Mouse (Mus musculus) midbrain, postnatal 0 days (tissue): ENCODE measurements around the gene Abcb6. TPM values are rescaled to one million over a fixed set of nuclear protein-coding genes. Genes with fewer than 3 reads are reported as not detected.

ENCODE experiments used
- ATAC-seq: fragments of 200-750 bp; cut with Nextera tagmentation; 2 replicates; pipeline ENCODE4 v1.8.0; 2017; ENCODE audit warnings: moderate number of reproducible peaks, mild to moderate bottlenecking, moderate TSS enrichment, moderate library complexity; ENCODE audit not compliant: low FRiP score
- DNase-seq: peaks from one replicate; pipeline ENCODE4 v3.0.0-alpha.2; 2015; ENCODE audit warnings: low spot score
- H3K27ac ChIP-seq: fragments of 300-500 bp; sonication (generic); 2 replicates; pipeline ENCODE4 v1.5.1; 2014; ENCODE audit warnings: low read depth, mild to moderate bottlenecking, low read length, mixed read lengths
- H3K27me3 ChIP-seq: fragments of 300-500 bp; sonication (generic); 2 replicates; pipeline ENCODE4 v1.6.1; 2014; ENCODE audit warnings: low read length, control low read depth, mixed read lengths; ENCODE audit not compliant: insufficient read depth
- H3K36me3 ChIP-seq: fragments of 300-500 bp; sonication (generic); 2 replicates; pipeline ENCODE4 v1.6.1; 2014; ENCODE audit warnings: low read length, control low read depth, mixed read lengths; ENCODE audit not compliant: insufficient read depth
- H3K4me1 ChIP-seq: fragments of 300-500 bp; sonication (generic); 2 replicates; pipeline ENCODE4 v1.6.1; 2014; ENCODE audit warnings: mild to moderate bottlenecking, control low read depth, antibody characterized with exemption, low read length, mixed read lengths; ENCODE audit not compliant: insufficient read depth
- H3K4me2 ChIP-seq: fragments of 300-500 bp; sonication (generic); 2 replicates; pipeline ENCODE4 v1.6.1; 2014; ENCODE audit warnings: low read depth, mild to moderate bottlenecking, low read length, mixed read lengths; ENCODE audit not compliant: poor library complexity, severe bottlenecking
- H3K4me3 ChIP-seq: fragments of 300-500 bp; sonication (generic); 2 replicates; pipeline ENCODE4 v1.5.1; 2014; ENCODE audit warnings: low read depth, mild to moderate bottlenecking, low read length, moderate library complexity
- H3K9ac ChIP-seq: fragments of 300-500 bp; sonication (generic); replicated peaks from 2 replicates; pipeline ENCODE4 v1.6.1; 2014; ENCODE audit warnings: mild to moderate bottlenecking, low read length, moderate library complexity, mixed read lengths; ENCODE audit not compliant: poor library complexity, severe bottlenecking
- H3K9me3 ChIP-seq: fragments of 300-500 bp; sonication (generic); 2 replicates; pipeline ENCODE4 v1.6.1; 2016; ENCODE audit warnings: low read length, control low read depth
- CTCF ChIP-seq: IDR thresholded peaks from 2 replicates; pipeline ENCODE4 v1.5.1; 2016; ENCODE audit warnings: antibody characterized with exemption, mild to moderate bottlenecking
- WGBS: fragments of 180-500 bp; shearing (Covaris S2); extraction: QIAGEN DNeasy Blood & Tissue Kit; methylation state at CpG from one replicate; pipeline ENCODE4 v1.1.7; 2014; 5-methylcytosine and 5-hydroxymethylcytosine counted together
- polyA plus RNA-seq: library from polyadenylated mRNA; unstranded; fragments of >200 nt; fragmentation: Nextera tagmentation; extraction: Ambion mirVana; gene quantifications from 2 replicates; pipeline ENCODE4 v1.2.1, GENCODE M21; 2015
- total RNA-seq: library from RNA; depleted of rRNA; stranded (reverse); fragments of >200 nt; gene quantifications from 2 replicates; pipeline ENCODE4 v1.2.3, GENCODE M21; 2014

Abcb6 gene
- total and polyA plus RNA-seq, 2 experiments from 2014 or later, result 44.6 to 49.1 TPM

DNA sequence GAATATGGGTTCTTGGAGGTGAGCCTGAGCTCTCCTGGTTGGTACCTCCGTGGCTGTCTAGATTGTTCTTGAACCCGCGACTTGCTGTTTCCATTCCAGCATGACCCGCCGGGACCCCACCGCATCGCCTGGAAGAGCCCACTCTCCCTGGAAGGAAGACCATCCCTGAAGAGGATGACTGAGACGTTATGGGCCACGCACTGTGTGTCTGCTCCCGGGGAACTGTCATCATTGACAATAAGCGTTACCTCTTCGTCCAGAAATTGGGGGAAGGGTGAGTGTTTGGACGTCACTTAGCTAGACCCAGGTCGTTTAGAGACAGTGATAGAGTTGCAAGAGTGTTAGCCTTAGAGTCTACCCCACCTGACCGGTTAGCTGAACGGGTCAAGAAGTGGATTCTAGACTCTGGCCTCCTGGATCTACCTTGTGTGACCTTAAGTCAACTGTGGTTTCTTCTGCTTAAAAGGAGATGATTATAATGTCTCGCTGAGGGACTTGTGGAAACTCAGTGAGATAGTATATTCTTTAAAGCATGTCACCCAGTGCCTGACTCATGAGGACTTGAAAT lies 31.0 kb upstream of the Abcb6 start:
- Histone ChIP-seq H3K4me3 (peak overlapping the region; percentile 77), H3K27ac (peak overlapping the region; percentile 70), H3K9me3 (no peaks in the 10 kb centered on the region), H3K4me1 (peaks cover 19% of the 10 kb centered on the region), H3K36me3 (peaks cover 26% of the 10 kb centered on the region), H3K27me3 (no peaks in the 10 kb centered on the region), H3K4me2 (peak overlapping the region; percentile 90), H3K9ac (peak overlapping the region; percentile 80)
- TF ChIP-seq CTCF, result no peak
- ATAC-seq (0 out of 2 replicates have a peak, but pooled peaks have one; percentile 7), DNase-seq (no peak)
- WGBS, result 14% methylated on average over 17 of the region's 17 CpGs

GRCm38 (mm10) chr1:75210136-75211087 lies 30.2 kb upstream of the Abcb6 start, which contains the start of the genes Glb1l and Stk16:
Glb1l (minus strand) TSS chr1:75210813.
Stk16 (plus strand) TSS chr1:75210838.
- DNase-seq, result peak; percentile 98
- no peak for TF ChIP-seq CTCF
- 5% methylated on average over 42 of the region's 42 CpGs for WGBS

DNA sequence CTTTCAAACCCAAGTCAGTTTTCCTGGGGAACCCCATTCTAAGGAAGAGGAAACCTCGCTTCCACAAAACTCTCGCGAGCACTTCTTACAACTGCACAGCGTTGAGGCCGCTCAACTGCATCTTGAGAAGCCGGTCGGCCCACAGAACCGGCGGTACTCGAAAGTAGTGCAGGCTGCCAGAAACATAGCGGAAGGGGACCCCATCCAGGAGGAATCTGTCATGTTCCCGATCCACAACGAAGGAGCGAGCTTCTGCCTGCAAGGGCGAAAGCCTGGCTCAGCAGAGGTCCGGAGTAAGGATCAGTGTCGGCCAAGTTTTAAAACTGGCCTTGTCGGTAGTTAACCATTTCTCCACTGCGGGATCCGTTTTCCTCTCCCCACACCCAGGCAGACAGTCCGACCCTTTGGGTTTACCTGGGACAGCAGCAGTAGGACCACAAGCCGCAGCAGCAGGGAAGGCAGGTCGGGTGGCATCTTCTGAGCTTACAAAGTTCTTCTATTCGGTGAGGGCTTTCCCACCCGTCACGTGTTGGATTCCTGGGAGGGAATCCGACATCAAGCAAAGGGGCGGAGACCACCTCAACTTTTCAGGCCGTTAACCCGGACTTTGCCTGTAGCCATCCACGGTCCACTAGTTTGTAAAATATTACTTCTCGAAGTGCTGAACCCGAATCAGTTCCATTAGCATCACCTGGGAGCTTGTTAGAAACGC lies 28.9 kb upstream of the Abcb6 start:
- H3K4me1 ChIP-seq, result peaks cover 19% of the 10 kb centered on the region
- H3K27me3 ChIP-seq, result no peaks in the 10 kb centered on the region
- peak overlapping the region; percentile 48 for H3K9ac ChIP-seq
- H3K4me3 ChIP-seq, result peak overlapping the region; percentile 22
- peaks cover 16% of the 10 kb centered on the region for H3K36me3 ChIP-seq
- peak overlapping the region; percentile 47 for H3K4me2 ChIP-seq
- H3K27ac ChIP-seq, result no peak overlapping the region
- TF ChIP-seq CTCF, result no peak
- H3K9me3 ChIP-seq, result no peaks in the 10 kb centered on the region
- peak; percentile 28 for DNase-seq
- WGBS, result 12% methylated on average over 34 of the region's 34 CpGs
- ATAC-seq, result no peak

More at GRCm38 (mm10) chr1:75210136-75211087, 30.2 kb upstream of the Abcb6 start, which contains the start of the genes Glb1l and Stk16:
- Histone ChIP-seq H3K9ac (peak within 1 kb of the TSS; percentile 80), H3K4me3 (peak within 1 kb of the TSS; percentile 77), H3K27me3 (no peaks in the 10 kb centered on the region), H3K4me2 (peak within 1 kb of the TSS; percentile 90), H3K36me3 (peaks cover 26% of the 10 kb centered on the region), H3K27ac (peak within 1 kb of the TSS; percentile 70), H3K4me1 (peaks cover 19% of the 10 kb centered on the region), H3K9me3 (no peaks in the 10 kb centered on the region)
- peak; percentile 91 for ATAC-seq

DNA sequence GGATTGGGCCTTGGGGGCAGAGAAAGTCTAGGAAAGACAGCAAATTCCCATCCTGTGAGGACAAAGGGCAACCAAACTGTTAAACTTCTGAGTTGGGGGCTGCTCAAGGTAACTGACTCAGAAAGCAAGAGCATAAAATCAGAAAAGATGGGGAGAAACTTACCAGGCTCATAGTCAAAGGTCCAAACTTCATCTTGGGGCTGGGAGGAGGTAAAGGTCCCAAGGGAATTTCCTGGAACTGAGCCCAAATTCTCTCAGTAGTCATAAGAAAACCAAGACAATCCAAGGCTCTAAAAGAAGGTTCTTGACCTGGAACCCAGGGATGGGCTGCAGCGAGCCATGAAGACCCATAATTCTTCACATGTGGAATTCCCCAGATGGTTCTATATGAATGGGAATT lies 21.0 kb upstream of the Abcb6 start:
- 94% methylated on average over 1 of the region's 1 CpGs for WGBS
- Histone ChIP-seq H3K9ac (no peak overlapping the region), H3K9me3 (no peaks in the 10 kb centered on the region), H3K4me2 (no peak overlapping the region), H3K27ac (no peak overlapping the region), H3K4me3 (no peak overlapping the region), H3K36me3 (peaks cover 37% of the 10 kb centered on the region), H3K4me1 (no peaks in the 10 kb centered on the region), H3K27me3 (no peaks in the 10 kb centered on the region)
- TF ChIP-seq CTCF, result no peak
- DNase-seq (no peak), ATAC-seq (no peak)

GRCm38 (mm10) chr1:75192452-75192851 lies 12.3 kb upstream of the Abcb6 start:
- Histone ChIP-seq H3K4me3 (peak overlapping the region; percentile 75), H3K27ac (peak overlapping the region; percentile 97), H3K4me2 (peak overlapping the region; percentile 99), H3K4me1 (peaks cover 6% of the 10 kb centered on the region; the same call in 1 of the 2 replicates), H3K9me3 (no peaks in the 10 kb centered on the region), H3K27me3 (no peaks in the 10 kb centered on the region), H3K36me3 (peaks cover 23% of the 10 kb centered on the region), H3K9ac (peak overlapping the region; percentile 81)
- ATAC-seq (no peak; the same call in 1 of the 2 replicates), DNase-seq (peak; percentile 29)
- under 1% methylated on average over 19 of the region's 19 CpGs for WGBS
- no peak for TF ChIP-seq CTCF
